ENCODE assay signal across 17 mouse cellular contexts in genomic region chr1:87002545-87003168, GRCm38 (mm10).
DNase-seq lines count a peak whose midpoint lies in the region; ATAC-seq lines count a peak whose summit lies in the region.
"Had no signal": no experiment of that assay in that cellular context is flagged by ENCODE, and none has a peak within 500 bp of the region (broad histone marks: within the 10 kb centered on the region; RNA-seq: fewer than 3 reads in every experiment).

No protein-coding gene starts in this region.

- intact Hi-C loops in gastrocnemius, postnatal 14 days (cut with DNase I; ENCODE audit: low total_unique reads): no loop called here

- H3K27me3 ChIP-seq in embryonic facial prominence, embryonic 14.5 days (replicated peaks; ENCODE audit: control insufficient read depth, insufficient read depth, low read length): no peaks in the 10 kb centered on the region
- H3K27me3 ChIP-seq in embryonic facial prominence, embryonic 10.5 days (replicated peaks; ENCODE audit: low read depth, poor library complexity, severe bottlenecking): no peaks in the 10 kb centered on the region
- H3K27me3 ChIP-seq in hindbrain, embryonic 11.5 days (ENCODE audit: control insufficient read depth, insufficient read depth, low read length): no peaks in the 10 kb centered on the region
- no peaks in the 10 kb centered on the region for H3K27me3 ChIP-seq in midbrain, embryonic 12.5 days
- H3K27me3 ChIP-seq in neural tube, embryonic 14.5 days (ENCODE audit: control insufficient read depth, insufficient read depth, low read length): no peaks in the 10 kb centered on the region
- H3K27me3 ChIP-seq in intestine, embryonic 16.5 days (replicated peaks; ENCODE audit: control insufficient read depth, insufficient read depth, low read length): no peaks in the 10 kb centered on the region
- H3K27me3 ChIP-seq: heart, embryonic 15.5 days; limb, embryonic 12.5 days; Patski had no signal

- no peak overlapping the region for H3K9ac ChIP-seq in embryonic facial prominence, embryonic 14.5 days (ENCODE audit: low read depth, low read length)
- no peak overlapping the region for H3K9ac ChIP-seq in hindbrain, embryonic 11.5 days (ENCODE audit: low read depth, low read length)
- H3K9ac ChIP-seq in midbrain, embryonic 12.5 days (replicated peaks): no peak overlapping the region
- no peak overlapping the region for H3K9ac ChIP-seq in neural tube, embryonic 14.5 days (replicated peaks; ENCODE audit: low read depth, low read length)
- no peak overlapping the region for H3K9ac ChIP-seq in intestine, embryonic 16.5 days (ENCODE audit: low read depth, low read length)
- H3K9ac ChIP-seq: heart, embryonic 15.5 days; limb, embryonic 12.5 days; liver, postnatal 0 days had no signal

- no peak overlapping the region for H3K4me2 ChIP-seq in embryonic facial prominence, embryonic 14.5 days (ENCODE audit: low read depth, low read length)
- no peak overlapping the region for H3K4me2 ChIP-seq in hindbrain, embryonic 11.5 days (replicated peaks; ENCODE audit: low read depth, low read length)
- H3K4me2 ChIP-seq in midbrain, embryonic 12.5 days (replicated peaks): no peak overlapping the region
- H3K4me2 ChIP-seq in neural tube, embryonic 14.5 days (ENCODE audit: low read depth, low read length): no peak overlapping the region
- no peak overlapping the region for H3K4me2 ChIP-seq in intestine, embryonic 16.5 days (ENCODE audit: low read depth, low read length)
- H3K4me2 ChIP-seq: heart, embryonic 15.5 days; limb, embryonic 12.5 days had no signal

- no peak for DNase-seq in embryonic facial prominence, embryonic 14.5 days (ENCODE audit: low spot score)
- no peak for DNase-seq in embryonic facial prominence, embryonic 10.5 days (ENCODE audit: low spot score)
- DNase-seq in hindbrain, embryonic 11.5 days (ENCODE audit: low spot score): peak; percentile 57
- DNase-seq in gastrocnemius, postnatal 14 days: no peak
- DNase-seq in spleen, postnatal 36 days (ENCODE audit: low spot score in 2 of 2): no peak
- DNase-seq: cerebellum, adult 18-20 months; gastrocnemius, postnatal 36 days; liver, postnatal 0 days; lung, postnatal 4 days; thymus, postnatal 4 days had no signal

- H3K27ac ChIP-seq in embryonic facial prominence, embryonic 14.5 days (replicated peaks; ENCODE audit: low read depth, low read length): no peak overlapping the region
- no peak overlapping the region; the same call in 1 of the 2 replicates for H3K27ac ChIP-seq in embryonic facial prominence, embryonic 10.5 days (replicated peaks)
- H3K27ac ChIP-seq in hindbrain, embryonic 11.5 days (ENCODE audit: low read depth, low read length): no peak overlapping the region
- H3K27ac ChIP-seq in midbrain, embryonic 12.5 days (replicated peaks): peak overlapping the region; percentile 46
- 0 out of 2 replicates have a peak overlapping the region, but pooled peaks have one; percentile 36 for H3K27ac ChIP-seq in neural tube, embryonic 14.5 days (ENCODE audit: low read depth, low read length)
- H3K27ac ChIP-seq in intestine, embryonic 16.5 days (ENCODE audit: low read length): no peak overlapping the region
- H3K27ac ChIP-seq: heart, embryonic 15.5 days; limb, embryonic 12.5 days had no signal

- no peaks in the 10 kb centered on the region for H3K4me1 ChIP-seq in embryonic facial prominence, embryonic 14.5 days (ENCODE audit: control insufficient read depth, insufficient read depth, low read length)
- 0 out of 2 replicates have a peak, but pooled peaks cover 5% of the 10 kb centered on the region for H3K4me1 ChIP-seq in embryonic facial prominence, embryonic 10.5 days
- no peaks in the 10 kb centered on the region for H3K4me1 ChIP-seq in hindbrain, embryonic 11.5 days (replicated peaks; ENCODE audit: control insufficient read depth, insufficient read depth, low read length)
- H3K4me1 ChIP-seq in midbrain, embryonic 12.5 days: peaks cover 16% of the 10 kb centered on the region
- H3K4me1 ChIP-seq in neural tube, embryonic 14.5 days (ENCODE audit: control insufficient read depth, insufficient read depth, low read length): no peaks in the 10 kb centered on the region
- H3K4me1 ChIP-seq in intestine, embryonic 16.5 days (ENCODE audit: control insufficient read depth, insufficient read depth, low read length): no peaks in the 10 kb centered on the region
- H3K4me1 ChIP-seq: heart, embryonic 15.5 days; limb, embryonic 12.5 days had no signal

- ATAC-seq in embryonic facial prominence, embryonic 14.5 days (ENCODE audit: low read depth): peak; percentile 55; the same call in 1 of the 2 replicates
- ATAC-seq in hindbrain, embryonic 11.5 days (ENCODE audit: low FRiP score): peak; percentile 95
- ATAC-seq in midbrain, embryonic 12.5 days (ENCODE audit: low FRiP score, low read depth): peak; percentile 56; the same call in 1 of the 2 replicates
- ATAC-seq in neural tube, embryonic 14.5 days (ENCODE audit: low read depth): peak; percentile 90
- no peak for ATAC-seq in intestine, embryonic 16.5 days
- ATAC-seq: liver, postnatal 0 days had no signal

- H3K9me3 ChIP-seq in embryonic facial prominence, embryonic 14.5 days (ENCODE audit: control insufficient read depth, low read length): no peaks in the 10 kb centered on the region
- H3K9me3 ChIP-seq in embryonic facial prominence, embryonic 10.5 days: no peaks in the 10 kb centered on the region
- no peaks in the 10 kb centered on the region for H3K9me3 ChIP-seq in hindbrain, embryonic 11.5 days (ENCODE audit: control insufficient read depth, low read length)
- H3K9me3 ChIP-seq in midbrain, embryonic 12.5 days: no peaks in the 10 kb centered on the region
- no peaks in the 10 kb centered on the region for H3K9me3 ChIP-seq in neural tube, embryonic 14.5 days (ENCODE audit: control insufficient read depth, low read length)
- no peaks in the 10 kb centered on the region for H3K9me3 ChIP-seq in intestine, embryonic 16.5 days (ENCODE audit: control insufficient read depth, low read length)
- H3K9me3 ChIP-seq: heart, embryonic 15.5 days; limb, embryonic 12.5 days had no signal

- no peak overlapping the region for H3K4me3 ChIP-seq in embryonic facial prominence, embryonic 14.5 days (ENCODE audit: low read depth, low read length)
- H3K4me3 ChIP-seq in embryonic facial prominence, embryonic 10.5 days: no peak overlapping the region
- no peak overlapping the region for H3K4me3 ChIP-seq in hindbrain, embryonic 11.5 days (ENCODE audit: low read depth, low read length)
- no peak overlapping the region for H3K4me3 ChIP-seq in midbrain, embryonic 12.5 days
- no peak overlapping the region for H3K4me3 ChIP-seq in neural tube, embryonic 14.5 days (ENCODE audit: low read depth, low read length)
- no peak overlapping the region for H3K4me3 ChIP-seq in intestine, embryonic 16.5 days (ENCODE audit: low read length)
- H3K4me3 ChIP-seq: heart, embryonic 15.5 days; limb, embryonic 12.5 days; myocyte had no signal

- WGBS in embryonic facial prominence, embryonic 14.5 days: 64% methylated on average over 9 of the region's 9 CpGs
- WGBS in embryonic facial prominence, embryonic 10.5 days: 64% methylated on average over 9 of the region's 9 CpGs
- WGBS in hindbrain, embryonic 11.5 days: 24% methylated on average over 9 of the region's 9 CpGs
- WGBS in midbrain, embryonic 12.5 days: 37% methylated on average over 9 of the region's 9 CpGs
- WGBS in neural tube, embryonic 14.5 days: 6% methylated on average over 9 of the region's 9 CpGs
- 55% methylated on average over 9 of the region's 9 CpGs for WGBS in intestine, embryonic 16.5 days

- H3K36me3 ChIP-seq in embryonic facial prominence, embryonic 14.5 days (ENCODE audit: control insufficient read depth, insufficient read depth, low read length): no peaks in the 10 kb centered on the region
- 0 out of 2 replicates have a peak, but pooled peaks cover 8% of the 10 kb centered on the region for H3K36me3 ChIP-seq in embryonic facial prominence, embryonic 10.5 days (replicated peaks)
- no peaks in the 10 kb centered on the region for H3K36me3 ChIP-seq in hindbrain, embryonic 11.5 days (ENCODE audit: control insufficient read depth, insufficient read depth, low read length)
- no peaks in the 10 kb centered on the region for H3K36me3 ChIP-seq in midbrain, embryonic 12.5 days
- H3K36me3 ChIP-seq in neural tube, embryonic 14.5 days (ENCODE audit: control insufficient read depth, insufficient read depth, low read length): no peaks in the 10 kb centered on the region
- H3K36me3 ChIP-seq in intestine, embryonic 16.5 days (ENCODE audit: control insufficient read depth, insufficient read depth, low read length): no peaks in the 10 kb centered on the region
- H3K36me3 ChIP-seq: heart, embryonic 15.5 days had no signal

Comparison
In these comparisons a context has a peak if more than half of its experiments do, and no peak if none do; other contexts are left out.
1. H3K27ac ChIP-seq: peak in midbrain, embryonic 12.5 days (single experiment) and neural tube, embryonic 14.5 days (single experiment); none in embryonic facial prominence, embryonic 14.5 days (single experiment), embryonic facial prominence, embryonic 10.5 days (single experiment), hindbrain, embryonic 11.5 days (single experiment) and intestine, embryonic 16.5 days (single experiment).